Mouse (Mus musculus) forebrain, embryonic 13.5 days (tissue): ENCODE data around the gene Rnf150. TPM values are rescaled to one million over a fixed set of nuclear protein-coding genes. Genes with fewer than 3 reads are reported as not detected.
A peak's percentile ranks its signal among the peaks of the same experiment; 100 is the strongest.

Source experiments
- ATAC-seq: fragments of 200-750 bp; cut with Nextera tagmentation; 2 replicates; pipeline ENCODE4 v1.8.0; 2017
- H3K27ac ChIP-seq: fragments of 300-500 bp; sonication (generic); 2 replicates; pipeline ENCODE4 v1.5.1; 2015; ENCODE audit warnings: inconsistent platforms, mild to moderate bottlenecking, moderate library complexity
- H3K27me3 ChIP-seq: fragments of 300-500 bp; sonication (generic); 2 replicates; pipeline ENCODE4 v1.6.1; 2015; ENCODE audit warnings: mild to moderate bottlenecking, inconsistent platforms
- H3K36me3 ChIP-seq: fragments of 300-500 bp; sonication (generic); 2 replicates; pipeline ENCODE4 v1.6.1; 2015; ENCODE audit warnings: mild to moderate bottlenecking, inconsistent platforms; ENCODE audit not compliant: poor library complexity, severe bottlenecking
- H3K4me1 ChIP-seq: fragments of 300-500 bp; sonication (generic); 2 replicates; pipeline ENCODE4 v1.6.1; 2015; ENCODE audit warnings: inconsistent platforms
- H3K4me2 ChIP-seq: fragments of 300-500 bp; sonication (generic); 2 replicates; pipeline ENCODE4 v1.6.1; 2015; ENCODE audit warnings: inconsistent platforms, mild to moderate bottlenecking, moderate library complexity
- H3K4me3 ChIP-seq: fragments of 300-500 bp; sonication (generic); 2 replicates; pipeline ENCODE4 v1.5.1; 2015; ENCODE audit warnings: mild to moderate bottlenecking, inconsistent platforms
- H3K9ac ChIP-seq: fragments of 300-500 bp; sonication (generic); 2 replicates; pipeline ENCODE4 v1.6.1; 2015; ENCODE audit warnings: mild to moderate bottlenecking, inconsistent platforms
- H3K9me3 ChIP-seq: fragments of 300-500 bp; sonication (generic); replicated peaks from 2 replicates; pipeline ENCODE4 v1.6.1; 2016; ENCODE audit warnings: inconsistent platforms
- WGBS: fragments of 180-500 bp; shearing (Covaris S2); methylation state at CpG from one replicate; pipeline ENCODE4 v1.1.7; 2015; 5-methylcytosine and 5-hydroxymethylcytosine counted together
- polyA plus RNA-seq: library from polyadenylated mRNA; unstranded; fragments of >200 nt; fragmentation: Nextera tagmentation; extraction: Ambion mirVana; gene quantifications from 2 replicates; pipeline ENCODE4 v1.2.1, GENCODE M21; 2015

Rnf150 gene
- polyA plus RNA-seq = 1.5 and 1.7 TPM in 2 replicates

DNA sequence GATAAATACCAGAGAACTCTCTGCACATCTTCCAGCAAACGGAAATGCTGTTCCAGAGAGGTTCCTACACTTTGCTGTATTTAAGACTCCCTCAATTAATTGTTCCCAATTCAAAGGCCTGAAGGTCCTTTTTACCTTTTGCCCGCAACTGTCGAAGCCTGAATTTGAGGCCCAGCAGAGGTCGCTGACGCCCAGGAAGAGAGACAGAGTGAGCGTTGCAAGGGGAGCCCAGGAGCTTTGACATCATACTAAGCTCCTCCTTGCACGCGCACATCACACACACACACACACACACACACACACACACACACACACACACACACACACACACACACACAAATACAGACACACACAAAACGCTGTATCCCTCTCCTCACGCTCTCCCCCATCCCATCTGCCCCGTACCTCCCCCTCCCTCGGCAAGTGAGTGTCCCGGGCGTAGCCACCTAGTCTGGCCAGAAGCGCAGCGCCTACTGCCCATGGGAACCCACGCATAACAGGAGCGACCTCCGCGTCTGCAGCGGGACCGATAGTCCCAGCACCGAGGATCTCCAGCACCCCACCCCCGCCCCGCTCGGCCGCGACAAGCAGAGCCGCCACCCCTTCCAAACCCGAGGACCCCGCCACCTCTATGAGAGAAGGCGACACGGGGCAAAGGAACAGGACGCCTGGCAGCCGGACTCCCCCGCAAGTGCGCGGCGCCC is at the start of gene Rnf150:
Gene Rnf150, plus strand, starts transcription at position 316 of the 704 bp plus-strand sequence.
- whole genome bisulfite sequencing = under 1% methylated on average over 36 of the region's 39 CpGs
- no peaks in the 10 kb centered on the region for H3K9me3 ChIP-seq
- peak within 1 kb of the TSS; percentile 76 for H3K4me3 ChIP-seq
- no peaks in the 10 kb centered on the region for H3K36me3 ChIP-seq
- peak within 1 kb of the TSS; percentile 87 for H3K27ac ChIP-seq
- H3K4me1 ChIP-seq = peaks cover 19% of the 10 kb centered on the region
- peak within 1 kb of the TSS; percentile 85 for H3K9ac ChIP-seq
- peak; percentile 92 for ATAC-seq
- H3K4me2 ChIP-seq = peak within 1 kb of the TSS; percentile 91
- H3K27me3 ChIP-seq = no peaks in the 10 kb centered on the region

- Histone ChIP-seq H3K9ac (no peak overlapping the region), H3K4me3 (no peak overlapping the region), H3K36me3 (no peaks in the 10 kb centered on the region), H3K27me3 (no peaks in the 10 kb centered on the region), H3K4me1 (peaks cover 8% of the 10 kb centered on the region), H3K9me3 (no peaks in the 10 kb centered on the region), H3K4me2 (no peak overlapping the region), H3K27ac (no peak overlapping the region)
- no peak for ATAC-seq
- WGBS = 38% methylated on average over 11 of the region's 11 CpGs
These were observed 36.8 kb upstream of the Rnf150 start for GRCm38 (mm10) chr8:82826135-82827046.

- H3K9me3 ChIP-seq = no peaks in the 10 kb centered on the region
- 76% methylated on average over 3 of the region's 3 CpGs for WGBS
- H3K9ac ChIP-seq = no peak overlapping the region
- no peak overlapping the region for H3K4me2 ChIP-seq
- H3K27ac ChIP-seq = no peak overlapping the region
- no peak overlapping the region for H3K4me3 ChIP-seq
- no peaks in the 10 kb centered on the region for H3K4me1 ChIP-seq
- H3K36me3 ChIP-seq = no peaks in the 10 kb centered on the region
- ATAC-seq = no peak
- H3K27me3 ChIP-seq = no peaks in the 10 kb centered on the region
These were observed 22.7 kb upstream of the Rnf150 start for GRCm38 (mm10) chr8:82840415-82840814.

GRCm38 (mm10) chr8:82840963-82841362 is 22.2 kb upstream of the Rnf150 start:
- Histone ChIP-seq H3K4me3 (no peak overlapping the region), H3K4me1 (no peaks in the 10 kb centered on the region), H3K36me3 (no peaks in the 10 kb centered on the region), H3K4me2 (no peak overlapping the region), H3K9ac (no peak overlapping the region), H3K27ac (no peak overlapping the region), H3K27me3 (no peaks in the 10 kb centered on the region), H3K9me3 (no peaks in the 10 kb centered on the region)
- no peak for ATAC-seq
- WGBS = 64% methylated on average over 1 of the region's 1 CpGs

- H3K36me3 ChIP-seq = no peaks in the 10 kb centered on the region
- H3K27me3 ChIP-seq = no peaks in the 10 kb centered on the region
- peak; percentile 67; the same call in 1 of the 2 replicates for ATAC-seq
- H3K27ac ChIP-seq = no peak overlapping the region
- 0 out of 2 replicates have a peak, but pooled peaks cover under 1% of the 10 kb centered on the region for H3K4me1 ChIP-seq
- no peak overlapping the region for H3K9ac ChIP-seq
- H3K9me3 ChIP-seq = no peaks in the 10 kb centered on the region
- 60% methylated on average over 6 of the region's 6 CpGs for WGBS
- H3K4me2 ChIP-seq = no peak overlapping the region
- H3K4me3 ChIP-seq = no peak overlapping the region
These were observed 21.5 kb upstream of the Rnf150 start for GRCm38 (mm10) chr8:82841520-82842142.

- ATAC-seq = no peak
- peaks cover 9% of the 10 kb centered on the region; the same call in 1 of the 2 replicates for H3K4me1 ChIP-seq
- no peak overlapping the region for H3K4me3 ChIP-seq
- H3K9ac ChIP-seq = no peak overlapping the region
- H3K9me3 ChIP-seq = no peaks in the 10 kb centered on the region
- 36% methylated on average over 1 of the region's 1 CpGs for WGBS
- no peak overlapping the region for H3K4me2 ChIP-seq
- H3K36me3 ChIP-seq = no peaks in the 10 kb centered on the region
- H3K27ac ChIP-seq = no peak overlapping the region
- no peaks in the 10 kb centered on the region for H3K27me3 ChIP-seq
These were observed 19.5 kb upstream of the Rnf150 start for GRCm38 (mm10) chr8:82843697-82844096.

DNA sequence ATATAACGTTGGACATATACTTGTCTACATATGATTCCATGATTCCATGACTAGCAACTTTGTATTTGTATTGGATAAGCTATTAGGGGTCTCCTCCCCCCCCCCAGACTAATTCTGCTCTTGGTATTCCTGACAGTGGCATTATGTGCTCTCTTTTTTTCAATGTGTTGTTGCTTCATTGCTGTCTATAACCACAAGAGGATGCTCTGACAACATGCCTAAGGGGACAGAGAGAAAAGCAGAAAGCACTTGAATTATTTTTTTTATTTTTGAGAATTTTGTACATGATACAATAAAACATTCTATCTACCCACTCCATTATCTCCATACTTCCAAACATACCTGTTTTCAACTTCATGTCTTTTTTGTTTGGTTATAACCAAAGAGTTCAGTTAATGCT is 18.7 kb upstream of the Rnf150 start:
- H3K27me3 ChIP-seq = no peaks in the 10 kb centered on the region
- H3K4me2 ChIP-seq = no peak overlapping the region
- H3K4me1 ChIP-seq = peaks cover 9% of the 10 kb centered on the region; the same call in 1 of the 2 replicates
- no peak for ATAC-seq
- H3K4me3 ChIP-seq = no peak overlapping the region
- H3K27ac ChIP-seq = no peak overlapping the region
- no peaks in the 10 kb centered on the region for H3K9me3 ChIP-seq
- 43% methylated on average over 1 of the region's 1 CpGs for WGBS
- no peaks in the 10 kb centered on the region for H3K36me3 ChIP-seq
- H3K9ac ChIP-seq = no peak overlapping the region

DNA sequence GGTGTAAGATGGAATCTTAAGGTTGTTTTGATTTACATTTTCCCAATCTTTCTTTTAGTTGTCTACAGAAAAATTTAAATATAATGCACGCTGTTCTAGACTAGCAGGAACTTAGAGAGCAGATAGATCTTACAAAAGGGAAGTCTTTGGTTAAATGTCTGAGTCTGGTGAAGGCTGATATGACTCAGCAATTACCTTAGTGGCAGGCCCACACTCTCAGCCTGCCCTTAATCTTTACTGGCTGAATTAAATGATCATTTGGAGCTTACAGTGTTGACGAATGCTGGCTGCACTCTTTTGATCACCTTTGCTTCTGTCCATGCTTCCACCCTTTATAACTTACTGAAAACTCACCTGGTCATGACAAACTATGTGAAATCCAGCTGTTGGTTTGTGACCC is 17.1 kb upstream of the Rnf150 start:
- Histone ChIP-seq H3K9ac (no peak overlapping the region), H3K36me3 (no peaks in the 10 kb centered on the region), H3K4me1 (peaks cover 9% of the 10 kb centered on the region; the same call in 1 of the 2 replicates), H3K4me3 (no peak overlapping the region), H3K27me3 (no peaks in the 10 kb centered on the region), H3K4me2 (no peak overlapping the region), H3K27ac (no peak overlapping the region), H3K9me3 (no peaks in the 10 kb centered on the region)
- 88% methylated on average over 2 of the region's 2 CpGs for WGBS
- no peak for ATAC-seq

- H3K27ac ChIP-seq = no peak overlapping the region
- ATAC-seq = no peak
- no peak overlapping the region for H3K4me2 ChIP-seq
- H3K4me3 ChIP-seq = no peak overlapping the region
- WGBS = 63% methylated on average over 4 of the region's 4 CpGs
- peaks cover 9% of the 10 kb centered on the region; the same call in 1 of the 2 replicates for H3K4me1 ChIP-seq
- H3K9ac ChIP-seq = no peak overlapping the region
- no peaks in the 10 kb centered on the region for H3K36me3 ChIP-seq
- H3K9me3 ChIP-seq = no peaks in the 10 kb centered on the region
- no peaks in the 10 kb centered on the region for H3K27me3 ChIP-seq
These were observed 16.4 kb upstream of the Rnf150 start for GRCm38 (mm10) chr8:82846730-82847129.

DNA sequence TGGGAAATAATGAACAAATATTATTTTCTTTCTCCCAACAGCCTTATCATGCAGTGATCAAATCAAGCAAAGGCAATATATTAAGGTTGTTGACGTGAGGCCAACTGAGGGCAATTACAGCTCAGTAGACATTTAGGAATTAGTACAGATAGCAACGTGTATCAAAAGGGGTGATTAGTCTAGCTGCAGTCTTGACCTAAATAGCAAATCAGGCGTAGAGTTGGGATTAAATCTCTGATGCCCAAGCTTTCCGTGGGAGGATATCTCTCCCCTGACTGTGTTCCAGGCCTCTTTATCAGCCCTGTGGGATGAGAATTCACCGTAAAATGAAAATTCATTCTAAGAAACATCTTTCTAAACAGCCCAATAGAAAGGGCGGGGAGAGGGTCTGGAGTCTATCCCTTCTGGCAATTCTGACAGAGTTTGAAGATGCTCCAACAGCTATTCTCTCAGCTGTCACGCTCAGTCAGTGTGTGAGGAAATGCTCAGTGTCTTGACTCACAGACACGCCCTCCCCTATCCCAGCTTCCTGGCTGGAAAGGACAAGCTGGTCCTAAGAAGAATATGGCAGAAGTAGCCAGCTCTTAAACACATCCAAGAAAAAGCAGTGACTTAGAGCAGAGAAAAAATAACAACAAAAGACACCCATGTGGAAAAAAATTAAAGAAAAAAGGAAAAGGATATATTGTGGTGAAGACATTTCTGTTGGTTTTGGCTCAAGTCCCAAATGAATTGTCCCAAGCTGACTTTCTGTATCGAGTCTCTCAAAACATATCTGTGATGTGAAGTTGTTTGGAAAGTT is 4.4 kb upstream of the Rnf150 start:
- WGBS = 72% methylated on average over 9 of the region's 9 CpGs

GRCm38 (mm10) chr8:82859343-82859620 is 3.9 kb upstream of the Rnf150 start:
- no peak overlapping the region for H3K4me2 ChIP-seq
- H3K27ac ChIP-seq = no peak overlapping the region
- no peaks in the 10 kb centered on the region for H3K27me3 ChIP-seq
- no peak for ATAC-seq
- no peak overlapping the region for H3K4me3 ChIP-seq
- no peaks in the 10 kb centered on the region for H3K9me3 ChIP-seq
- H3K9ac ChIP-seq = no peak overlapping the region
- no peaks in the 10 kb centered on the region for H3K36me3 ChIP-seq
- H3K4me1 ChIP-seq = no peaks in the 10 kb centered on the region
- 91% methylated on average over 2 of the region's 2 CpGs for WGBS

More for the DNA sequence above, 4.4 kb upstream of the Rnf150 start:
- Histone ChIP-seq H3K36me3 (no peaks in the 10 kb centered on the region), H3K27me3 (no peaks in the 10 kb centered on the region), H3K4me3 (no peak overlapping the region), H3K9me3 (no peaks in the 10 kb centered on the region), H3K27ac (no peak overlapping the region), H3K4me1 (no peaks in the 10 kb centered on the region), H3K9ac (no peak overlapping the region), H3K4me2 (no peak overlapping the region)
- no peak for ATAC-seq
